Mouse (Mus musculus): Measurements from ENCODE around the gene Susd1.

The Susd1 gene

GRCm38 (mm10) chr4:59323231-59323651 lies 115.2 kb downstream of the Susd1 start:
- no peak for DNase-seq (ENCODE audit: low read depth, low spot score)

- DNase-seq (ENCODE audit: low read depth, low spot score) = no peak
Measured at GRCm38 (mm10) chr4:59322733-59323132, 115.7 kb downstream of the Susd1 start.

GRCm38 (mm10) chr4:59322056-59322455 lies 116.4 kb downstream of the Susd1 start:
- no peak for DNase-seq (ENCODE audit: low read depth, low spot score)

GRCm38 (mm10) chr4:59321181-59322008 lies 117.0 kb downstream of the Susd1 start:
- DNase-seq (ENCODE audit: low read depth, low spot score) = no peak

- DNase-seq (ENCODE audit: low read depth, low spot score) = peak; percentile 40
Measured at GRCm38 (mm10) chr4:59319136-59319941, 119.1 kb downstream of the Susd1 start.

- no peak for DNase-seq (ENCODE audit: low read depth, low spot score)
Measured at GRCm38 (mm10) chr4:59318602-59319001, 119.8 kb downstream of the Susd1 start.

GRCm38 (mm10) chr4:59315553-59316405 lies 122.7 kb downstream of the Susd1 start:
- DNase-seq (ENCODE audit: low read depth, low spot score) = no peak

GRCm38 (mm10) chr4:59314939-59315552 lies 123.4 kb downstream of the Susd1 start:
- no peak for DNase-seq (ENCODE audit: low read depth, low spot score)

- DNase-seq (ENCODE audit: low read depth, low spot score) = no peak
Measured at GRCm38 (mm10) chr4:59312945-59313344, 125.5 kb downstream of the Susd1 start.

GRCm38 (mm10) chr4:59310590-59310989 lies 127.8 kb downstream of the Susd1 start:
- DNase-seq (ENCODE audit: low read depth, low spot score) = peak; percentile 39

- no peak for DNase-seq (ENCODE audit: low read depth, low spot score)
Measured at GRCm38 (mm10) chr4:59307841-59308589, 130.4 kb downstream of the Susd1 start.

GRCm38 (mm10) chr4:59302387-59302786 lies 136.0 kb downstream of the Susd1 start:
- no peak for DNase-seq (ENCODE audit: low read depth, low spot score)

- no peak for DNase-seq (ENCODE audit: low read depth, low spot score)
Measured at GRCm38 (mm10) chr4:59301025-59301815, 137.2 kb downstream of the Susd1 start.

GRCm38 (mm10) chr4:59298719-59299496 lies 139.5 kb downstream of the Susd1 start:
- DNase-seq (ENCODE audit: low read depth, low spot score) = no peak

- DNase-seq (ENCODE audit: low read depth, low spot score) = peak; percentile 65
Measured at GRCm38 (mm10) chr4:59295127-59295526, 143.3 kb downstream of the Susd1 start.

- no peak for DNase-seq (ENCODE audit: low read depth, low spot score)
Measured at GRCm38 (mm10) chr4:59294661-59295060, 143.8 kb downstream of the Susd1 start.

- DNase-seq (ENCODE audit: low read depth, low spot score) = no peak
Measured at GRCm38 (mm10) chr4:59291914-59292718, 146.3 kb downstream of the Susd1 start.

GRCm38 (mm10) chr4:59290972-59291576 lies 147.4 kb downstream of the Susd1 start:
- peak; percentile 22 for DNase-seq (ENCODE audit: low read depth, low spot score)

All from CD4-positive helper T cell, adult 2 months (primary cell).